Mouse (Mus musculus): ENCODE data around the gene Selenop.

DNA sequence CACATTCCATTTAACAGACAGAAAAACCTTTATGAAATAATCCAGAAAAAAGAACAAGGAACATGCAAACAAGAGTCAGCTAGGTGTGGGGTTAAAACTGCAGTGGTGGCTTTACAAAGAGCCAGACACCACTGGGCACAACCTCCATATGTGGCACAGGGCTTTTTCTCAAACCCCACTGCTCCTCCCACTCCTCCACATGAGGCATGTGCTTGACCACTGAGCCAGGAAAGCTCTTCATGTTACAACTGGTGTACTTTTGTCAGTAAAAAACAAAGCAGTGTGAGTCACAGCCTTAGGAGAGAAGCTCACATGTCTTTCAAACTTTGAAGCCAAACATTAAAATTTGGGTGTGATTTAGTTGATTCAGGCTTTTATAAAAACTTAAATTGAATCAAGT lies 12.9 kb downstream of the Selenop start:
- TF ChIP-seq MEF2A (IDR thresholded peaks at IDR 0.05; ENCODE audit: extremely low read depth, insufficient replicate concordance, low read depth, low read length, poor library complexity, severe bottlenecking) (no peak), POLR2A (IDR thresholded peaks at IDR 0.05; ENCODE audit: control insufficient read depth in 1 of 2, insufficient read depth in 1 of 2, low read depth in 1 of 2, low read length in 2 of 2, poor library complexity in 1 of 2) (no peak), EP300 (IDR thresholded peaks at IDR 0.05; ENCODE audit: low read depth in 1 of 2, low read length in 2 of 2) (no peak), CTCF (IDR thresholded peaks at IDR 0.05 in 2 of 3, conservative IDR thresholded peaks at IDR 0.05 in 1 of 3; ENCODE audit: control insufficient read depth in 1 of 3, insufficient read depth in 1 of 3, low read depth in 2 of 3, low read length in 3 of 3, poor library complexity in 1 of 3, severe bottlenecking in 1 of 3) (no peak), POLR2AphosphoS5 (IDR thresholded peaks at IDR 0.05; ENCODE audit: borderline replicate concordance, low read depth, low read length) (no peak), E2F4 (IDR thresholded peaks at IDR 0.05; ENCODE audit: borderline replicate concordance, low read depth, low read length) (no peak), USF1 (IDR thresholded peaks at IDR 0.05; ENCODE audit: low read depth, low read length) (no peak), NELFE (IDR thresholded peaks at IDR 0.05; ENCODE audit: low read depth, low read length) (no peak), KAT2A (conservative IDR thresholded peaks at IDR 0.05; ENCODE audit: low read depth, low read length) (no peak), MAX (IDR thresholded peaks at IDR 0.05; ENCODE audit: low read length) (no peak), MYC (IDR thresholded peaks at IDR 0.05; ENCODE audit: low read depth, low read length) (no peak), UBTF (IDR thresholded peaks at IDR 0.05; ENCODE audit: borderline replicate concordance, insufficient read depth, low read depth, low read length) (no peak), GATA1 (IDR thresholded peaks at IDR 0.05; ENCODE audit: low read depth, low read length) (no peak)

Data from MEL (cell line).